Comparison of ENCODE assay signal across 8 mouse cellular contexts in genomic region chr11:59192059-59192386, GRCm38 (mm10). TPM values are rescaled to one million over a fixed set of nuclear protein-coding genes. Genes with fewer than 3 reads are reported as not detected.
DNase-seq lines count a peak whose midpoint lies in the region; ATAC-seq and TF ChIP-seq lines count a peak whose summit lies in the region.

TSS of gene Guk1 (minus strand) at chr11:59192212.

- no peaks in the 10 kb centered on the region for H3K9me3 ChIP-seq in kidney, embryonic 16.5 days (ENCODE audit: low read length)
- H3K9me3 ChIP-seq in hindbrain, postnatal 0 days (ENCODE audit: low read length), result no peaks in the 10 kb centered on the region

- intact Hi-C loops in gastrocnemius, adult 2 months (cut with DNase I), result loop anchor here (10.0 kb wide), 1 partner anchor 217 kb away; the partner anchor contains the start of gene Trim11

- H3K27me3 ChIP-seq in kidney, embryonic 16.5 days (ENCODE audit: insufficient read depth, low read length), result no peaks in the 10 kb centered on the region; the same call in 1 of the 2 replicates
- no peaks in the 10 kb centered on the region for H3K27me3 ChIP-seq in hindbrain, postnatal 0 days (ENCODE audit: insufficient read depth, low read length)

- no peaks in the 10 kb centered on the region for H3K36me3 ChIP-seq in kidney, embryonic 16.5 days (ENCODE audit: insufficient read depth, low read length)
- H3K36me3 ChIP-seq in hindbrain, postnatal 0 days (ENCODE audit: insufficient read depth, low read length), result no peaks in the 10 kb centered on the region

- DNase-seq in kidney, postnatal 25 days, result no peak
- DNase-seq in adrenal gland, adult 8-10 months, result no peak
- no peak for DNase-seq in gastrocnemius, adult 2 months
- no peak for DNase-seq in hindbrain, postnatal 0 days (ENCODE audit: low spot score)
- no peak for DNase-seq in urinary bladder, postnatal 4 days (ENCODE audit: low spot score in 2 of 2)
- DNase-seq in cerebellum, adult 11-12 months, result no peak

- H3K4me3 ChIP-seq in kidney, embryonic 16.5 days (ENCODE audit: low read length), result peak within 1 kb of the TSS; percentile 69
- peak within 1 kb of the TSS; percentile 88 for H3K4me3 ChIP-seq in gastrocnemius, adult 2 months
- H3K4me3 ChIP-seq in hindbrain, postnatal 0 days (ENCODE audit: low read length), result peak within 1 kb of the TSS; percentile 74

- H3K27ac ChIP-seq in kidney, embryonic 16.5 days (ENCODE audit: low read length), result peak within 1 kb of the TSS; percentile 92
- peak within 1 kb of the TSS; percentile 95 for H3K27ac ChIP-seq in gastrocnemius, adult 2 months
- peak within 1 kb of the TSS; percentile 93 for H3K27ac ChIP-seq in hindbrain, postnatal 0 days

- H3K9ac ChIP-seq in kidney, embryonic 16.5 days (replicated peaks; ENCODE audit: low read length), result peak within 1 kb of the TSS; percentile 82
- peak within 1 kb of the TSS; percentile 69 for H3K9ac ChIP-seq in hindbrain, postnatal 0 days (replicated peaks; ENCODE audit: low read length)

- H3K4me2 ChIP-seq in kidney, embryonic 16.5 days (replicated peaks; ENCODE audit: low read depth, low read length), result peak within 1 kb of the TSS; percentile 70
- peak within 1 kb of the TSS; percentile 76 for H3K4me2 ChIP-seq in hindbrain, postnatal 0 days (ENCODE audit: low read depth, low read length)

- WGBS in kidney, embryonic 16.5 days, result 6% methylated on average over 16 of the region's 16 CpGs
- 5% methylated on average over 16 of the region's 16 CpGs for WGBS in hindbrain, postnatal 0 days

- ATAC-seq in kidney, embryonic 16.5 days (ENCODE audit: low FRiP score, low TSS enrichment), result 0 out of 2 replicates have a peak, but pooled peaks have one; percentile 5
- ATAC-seq in hindbrain, postnatal 0 days, result peak; percentile 5; the same call in 1 of the 2 replicates
- ATAC-seq in megakaryocyte, adult 5-6 weeks (ENCODE audit: poor library complexity, severe bottlenecking), result 0 out of 2 replicates have a peak, but pooled peaks have one; percentile 3

- TF ChIP-seq CTCF in gastrocnemius, adult 2 months (IDR thresholded peaks at IDR 0.05), result no peak
- no peak for TF ChIP-seq CTCF in hindbrain, postnatal 0 days (IDR thresholded peaks at IDR 0.05; ENCODE audit: low read depth)

- peaks cover 4% of the 10 kb centered on the region for H3K4me1 ChIP-seq in kidney, embryonic 16.5 days (ENCODE audit: insufficient read depth, low read length)
- H3K4me1 ChIP-seq in hindbrain, postnatal 0 days (ENCODE audit: insufficient read depth, low read length), result peaks cover 4% of the 10 kb centered on the region; the same call in 1 of the 2 replicates

RNA-seq across cellular contexts. Expression of gene Guk1, which starts in this region (rescaled TPM):
- 134 and 141 TPM in 2 replicates for polyA plus RNA-seq in kidney, embryonic 16.5 days (2015; fragmentation: Nextera tagmentation; extraction: Ambion mirVana)
- total RNA-seq in adrenal gland, adult 8-10 months (2022), result 10 to 100 TPM; 67.1 to 80.4 (median 72.1) TPM
- total RNA-seq in gastrocnemius, adult 2 months (2021), result 10 to 100 TPM; 25.4 to 28.7 TPM
- 124 TPM in 2 replicates for total RNA-seq in hindbrain, postnatal 0 days (2014; rRNA removed)
- polyA plus RNA-seq in hindbrain, postnatal 0 days (2015; fragmentation: Nextera tagmentation; extraction: Ambion mirVana), result 258 and 271 TPM in 2 replicates
- 20.6 and 25.1 TPM in 2 replicates for total RNA-seq in megakaryocyte, adult 5-6 weeks (2015)
- 13.8 and 20.1 TPM in 2 replicates for total RNA-seq in megakaryocyte, adult 5-6 weeks (2017)
